Mouse (Mus musculus): Measurements from ENCODE around the gene Bicd1. TPM values are rescaled to one million over a fixed set of nuclear protein-coding genes. Genes with fewer than 3 reads are reported as not detected.

Bicd1 gene
- polyA plus RNA-seq, 1 experiment from 2014 or later = 0.44 TPM

DNA sequence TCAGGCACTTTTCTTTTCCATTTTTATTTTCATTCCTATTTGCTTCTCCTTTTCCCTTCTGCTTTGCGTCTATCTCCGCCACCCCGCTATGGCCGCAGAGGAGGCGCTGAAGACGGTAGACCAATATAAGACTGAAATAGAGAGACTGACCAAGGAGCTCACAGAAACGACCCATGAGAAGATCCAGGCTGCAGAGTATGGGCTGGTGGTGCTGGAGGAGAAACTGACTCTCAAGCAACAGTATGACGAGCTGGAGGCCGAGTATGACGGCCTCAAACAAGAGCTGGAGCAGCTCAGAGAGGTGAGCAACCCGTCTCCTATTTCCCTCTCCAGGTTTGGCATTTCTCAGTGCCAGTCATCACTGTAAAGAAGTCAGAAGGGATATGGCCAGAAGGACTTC lies 655 bp downstream of the Bicd1 start:
- H3K36me3 ChIP-seq (ENCODE audit: control insufficient read depth, insufficient read depth) = no peaks in the 10 kb centered on the region
- peak overlapping the region; percentile 67 for H3K4me3 ChIP-seq (ENCODE audit: low read depth, low read length)
- 0 out of 2 replicates have a peak, but pooled peaks have one; percentile 14 for ATAC-seq (ENCODE audit: low read depth)
- no peaks in the 10 kb centered on the region; the same call in 1 of the 2 replicates for H3K4me1 ChIP-seq (ENCODE audit: control insufficient read depth, low read depth, low read length)
- H3K4me2 ChIP-seq (ENCODE audit: low read depth, low read length) = peak overlapping the region; percentile 85
- no peaks in the 10 kb centered on the region for H3K9me3 ChIP-seq (replicated peaks; ENCODE audit: control insufficient read depth, low read length)
- no peak overlapping the region for H3K27ac ChIP-seq (ENCODE audit: low read length)
- H3K9ac ChIP-seq (ENCODE audit: low read depth, low read length) = peak overlapping the region; percentile 43
- 2% methylated on average over 11 of the region's 11 CpGs for WGBS (ENCODE audit: insufficient replicate concordance)
- H3K27me3 ChIP-seq (ENCODE audit: control insufficient read depth, insufficient read depth, low read depth, low read length) = no peaks in the 10 kb centered on the region

DNA sequence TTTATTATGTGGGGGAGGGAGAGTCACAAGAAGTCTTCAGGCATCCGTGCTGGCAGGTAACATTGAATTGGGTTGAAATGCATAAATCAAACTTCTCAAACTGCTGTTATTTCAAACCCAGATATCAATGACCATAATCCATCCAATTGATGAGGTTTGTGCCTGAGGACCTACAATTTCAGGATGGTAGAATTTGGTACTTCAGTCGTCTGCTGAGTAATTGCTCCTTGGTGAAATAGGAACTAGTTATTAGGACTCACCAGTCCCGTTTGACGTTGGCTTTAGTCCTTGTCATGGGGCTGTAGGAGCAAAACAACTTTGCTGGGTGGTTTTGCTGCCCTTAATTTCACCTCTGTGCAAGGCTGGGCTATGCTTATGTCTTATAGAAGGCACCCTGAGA lies 1.2 kb downstream of the Bicd1 start:
- H3K9me3 ChIP-seq (replicated peaks; ENCODE audit: control insufficient read depth, low read length) = no peaks in the 10 kb centered on the region
- no peaks in the 10 kb centered on the region; the same call in 1 of the 2 replicates for H3K4me1 ChIP-seq (ENCODE audit: control insufficient read depth, low read depth, low read length)
- H3K27ac ChIP-seq (ENCODE audit: low read length) = no peak overlapping the region
- no peak overlapping the region for H3K4me3 ChIP-seq (ENCODE audit: low read depth, low read length)
- 14% methylated on average over 4 of the region's 4 CpGs for WGBS (ENCODE audit: insufficient replicate concordance)
- no peaks in the 10 kb centered on the region for H3K27me3 ChIP-seq (ENCODE audit: control insufficient read depth, insufficient read depth, low read depth, low read length)
- no peak for ATAC-seq (ENCODE audit: low read depth)
- no peaks in the 10 kb centered on the region for H3K36me3 ChIP-seq (ENCODE audit: control insufficient read depth, insufficient read depth)
- no peak overlapping the region for H3K9ac ChIP-seq (ENCODE audit: low read depth, low read length)
- peak overlapping the region; percentile 85 for H3K4me2 ChIP-seq (ENCODE audit: low read depth, low read length)

DNA sequence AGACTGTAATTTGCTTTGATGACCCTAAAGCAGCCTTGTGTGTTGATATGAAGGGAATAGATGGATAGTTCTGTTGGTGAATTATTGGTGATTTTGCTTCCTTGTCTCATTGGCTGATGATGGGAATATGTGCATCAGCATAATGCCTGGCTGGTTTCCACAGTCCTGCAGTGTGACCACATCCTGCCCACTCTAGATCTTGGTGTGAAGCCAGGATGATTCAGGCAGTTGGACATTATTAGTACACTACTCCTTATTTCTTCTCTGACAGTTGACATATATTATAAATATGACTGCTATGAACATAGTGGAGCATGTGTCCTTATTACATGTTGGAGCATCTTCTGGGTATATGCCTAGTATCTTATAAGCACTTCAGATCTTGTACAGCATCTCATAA lies 4.6 kb downstream of the Bicd1 start:
- Histone ChIP-seq H3K9me3 (replicated peaks; ENCODE audit: control insufficient read depth, low read length) (no peaks in the 10 kb centered on the region), H3K4me2 (ENCODE audit: low read depth, low read length) (no peak overlapping the region), H3K4me1 (ENCODE audit: control insufficient read depth, low read depth, low read length) (no peaks in the 10 kb centered on the region; the same call in 1 of the 2 replicates), H3K27ac (ENCODE audit: low read length) (no peak overlapping the region), H3K36me3 (ENCODE audit: control insufficient read depth, insufficient read depth) (no peaks in the 10 kb centered on the region), H3K4me3 (ENCODE audit: low read depth, low read length) (no peak overlapping the region), H3K9ac (ENCODE audit: low read depth, low read length) (no peak overlapping the region), H3K27me3 (ENCODE audit: control insufficient read depth, insufficient read depth, low read depth, low read length) (no peaks in the 10 kb centered on the region)
- ATAC-seq (ENCODE audit: low read depth) = no peak

DNA sequence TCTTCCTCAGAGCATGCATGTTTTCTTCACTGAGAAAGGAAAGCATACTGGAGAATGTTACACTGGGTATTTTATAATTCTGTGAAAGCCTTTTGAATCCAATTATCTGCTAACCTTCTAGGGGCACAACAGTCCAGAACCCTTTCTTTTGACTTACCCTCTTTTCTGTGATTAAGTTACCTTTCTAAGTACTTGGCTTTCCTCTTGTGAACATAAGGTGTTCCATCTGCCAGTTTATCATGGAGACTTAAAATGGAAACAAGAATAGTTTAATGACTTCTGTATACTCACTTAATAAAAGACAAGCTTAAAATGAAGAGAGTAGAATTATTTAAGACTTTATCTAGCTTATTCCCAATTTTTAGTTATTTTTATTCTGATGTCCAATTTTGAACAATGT lies 16.1 kb downstream of the Bicd1 start:
- Histone ChIP-seq H3K27me3 (ENCODE audit: control insufficient read depth, insufficient read depth, low read depth, low read length) (no peaks in the 10 kb centered on the region), H3K27ac (ENCODE audit: low read length) (no peak overlapping the region), H3K4me2 (ENCODE audit: low read depth, low read length) (no peak overlapping the region), H3K4me3 (ENCODE audit: low read depth, low read length) (no peak overlapping the region), H3K36me3 (ENCODE audit: control insufficient read depth, insufficient read depth) (no peaks in the 10 kb centered on the region), H3K9me3 (replicated peaks; ENCODE audit: control insufficient read depth, low read length) (no peaks in the 10 kb centered on the region), H3K4me1 (ENCODE audit: control insufficient read depth, low read depth, low read length) (no peaks in the 10 kb centered on the region), H3K9ac (ENCODE audit: low read depth, low read length) (no peak overlapping the region)
- no peak for ATAC-seq (ENCODE audit: low read depth)

DNA sequence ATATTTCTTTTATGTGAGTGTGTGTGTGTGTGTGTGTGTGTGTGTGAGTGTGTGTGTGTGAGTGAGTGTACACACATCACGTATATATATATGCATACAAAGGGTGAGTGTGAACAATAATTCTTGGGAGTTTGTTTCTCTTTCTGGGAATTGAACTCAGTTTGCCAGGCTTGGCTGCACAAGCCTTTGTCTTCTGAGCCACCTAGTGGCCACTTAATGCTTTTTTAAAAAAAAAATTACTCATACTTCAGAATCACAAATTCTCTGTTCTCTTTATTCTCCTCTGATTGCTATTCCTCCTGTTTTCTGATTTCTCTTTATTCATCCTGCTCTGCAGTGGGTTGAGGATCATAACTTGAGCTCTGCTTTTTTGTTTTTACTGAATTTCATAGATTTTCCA lies 30.5 kb downstream of the Bicd1 start:
- H3K27ac ChIP-seq (ENCODE audit: low read length) = no peak overlapping the region
- no peaks in the 10 kb centered on the region for H3K9me3 ChIP-seq (replicated peaks; ENCODE audit: control insufficient read depth, low read length)
- H3K4me3 ChIP-seq (ENCODE audit: low read depth, low read length) = no peak overlapping the region
- WGBS (ENCODE audit: insufficient replicate concordance) = 31% methylated on average over 1 of the region's 1 CpGs
- H3K27me3 ChIP-seq (ENCODE audit: control insufficient read depth, insufficient read depth, low read depth, low read length) = no peaks in the 10 kb centered on the region
- no peak overlapping the region for H3K4me2 ChIP-seq (ENCODE audit: low read depth, low read length)
- H3K36me3 ChIP-seq (ENCODE audit: control insufficient read depth, insufficient read depth) = no peaks in the 10 kb centered on the region
- no peak for ATAC-seq (ENCODE audit: low read depth)
- H3K4me1 ChIP-seq (ENCODE audit: control insufficient read depth, low read depth, low read length) = no peaks in the 10 kb centered on the region
- no peak overlapping the region for H3K9ac ChIP-seq (ENCODE audit: low read depth, low read length)

DNA sequence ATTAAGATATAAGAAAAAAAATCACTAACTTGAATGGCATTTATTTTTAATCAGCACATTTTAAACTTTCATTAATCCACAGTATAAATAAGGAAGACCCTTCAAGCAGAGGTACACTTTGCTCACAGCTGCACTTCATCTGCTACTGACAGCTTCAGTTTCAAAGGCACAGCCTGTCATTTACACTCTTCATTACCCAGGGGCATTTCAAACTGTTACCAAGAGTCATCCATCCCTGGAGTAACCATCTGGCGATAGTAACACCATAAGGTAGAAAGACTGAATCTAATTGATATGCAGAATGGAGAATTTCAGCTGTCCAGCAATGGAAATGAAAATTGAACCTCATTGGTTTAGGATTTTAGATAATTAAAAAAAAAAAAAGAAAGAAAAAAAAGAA lies 34.2 kb downstream of the Bicd1 start:
- ATAC-seq (ENCODE audit: low read depth) = no peak
- 69% methylated on average over 1 of the region's 1 CpGs for WGBS (ENCODE audit: insufficient replicate concordance)

DNA sequence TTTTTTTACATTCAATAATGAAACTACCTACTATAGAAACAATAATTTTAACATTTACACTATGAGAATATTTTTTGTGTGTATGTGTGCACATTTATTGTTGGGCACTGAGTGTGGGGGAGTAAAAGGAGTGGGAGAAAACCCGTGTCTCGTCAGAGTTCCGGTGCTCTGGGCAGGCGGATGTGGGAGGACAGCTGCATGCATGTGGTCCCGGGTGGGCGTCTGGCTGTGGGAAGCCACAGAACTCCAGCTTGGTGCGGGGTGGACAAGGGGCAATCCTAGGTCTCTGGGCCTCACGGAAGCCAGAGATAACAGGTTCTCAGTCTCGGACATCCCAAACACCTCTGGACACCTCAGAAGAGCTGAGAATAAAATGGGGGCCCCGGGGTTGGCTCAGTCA lies 37.2 kb downstream of the Bicd1 start:
- WGBS (ENCODE audit: insufficient replicate concordance) = 66% methylated on average over 10 of the region's 10 CpGs
- Histone ChIP-seq H3K4me2 (ENCODE audit: low read depth, low read length) (no peak overlapping the region), H3K9ac (ENCODE audit: low read depth, low read length) (no peak overlapping the region), H3K27ac (ENCODE audit: low read length) (no peak overlapping the region), H3K27me3 (ENCODE audit: control insufficient read depth, insufficient read depth, low read depth, low read length) (no peaks in the 10 kb centered on the region), H3K4me1 (ENCODE audit: control insufficient read depth, low read depth, low read length) (no peaks in the 10 kb centered on the region), H3K9me3 (replicated peaks; ENCODE audit: control insufficient read depth, low read length) (no peaks in the 10 kb centered on the region), H3K4me3 (ENCODE audit: low read depth, low read length) (no peak overlapping the region), H3K36me3 (ENCODE audit: control insufficient read depth, insufficient read depth) (no peaks in the 10 kb centered on the region)
- ATAC-seq (ENCODE audit: low read depth) = no peak

More for the DNA sequence above, 34.2 kb downstream of the Bicd1 start:
- H3K4me3 ChIP-seq (ENCODE audit: low read depth, low read length) = no peak overlapping the region
- H3K27me3 ChIP-seq (ENCODE audit: control insufficient read depth, insufficient read depth, low read depth, low read length) = no peaks in the 10 kb centered on the region
- H3K4me1 ChIP-seq (ENCODE audit: control insufficient read depth, low read depth, low read length) = no peaks in the 10 kb centered on the region
- H3K4me2 ChIP-seq (ENCODE audit: low read depth, low read length) = no peak overlapping the region
- H3K36me3 ChIP-seq (ENCODE audit: control insufficient read depth, insufficient read depth) = no peaks in the 10 kb centered on the region
- no peak overlapping the region for H3K9ac ChIP-seq (ENCODE audit: low read depth, low read length)
- H3K9me3 ChIP-seq (replicated peaks; ENCODE audit: control insufficient read depth, low read length) = no peaks in the 10 kb centered on the region
- H3K27ac ChIP-seq (ENCODE audit: low read length) = no peak overlapping the region

DNA sequence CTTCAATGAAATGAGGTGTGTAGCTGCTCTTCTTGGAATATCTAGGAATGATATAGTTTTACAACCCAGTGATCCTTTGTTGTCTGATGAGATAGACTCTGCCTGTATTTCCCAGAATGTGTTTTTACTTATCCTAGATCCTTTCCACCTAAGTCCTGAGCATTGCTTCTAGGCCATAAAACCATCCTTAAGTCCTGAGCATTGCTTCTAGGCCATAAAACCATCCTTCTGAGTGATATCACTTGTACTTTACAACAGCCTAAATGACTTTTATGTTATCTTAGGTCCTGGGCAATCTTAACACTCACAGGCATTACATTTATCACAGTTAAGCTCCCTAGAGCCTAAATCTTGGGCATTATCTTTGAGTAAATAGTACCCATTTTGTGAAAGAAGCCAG lies 48.6 kb downstream of the Bicd1 start:
- no peaks in the 10 kb centered on the region for H3K9me3 ChIP-seq (replicated peaks; ENCODE audit: control insufficient read depth, low read length)

DNA sequence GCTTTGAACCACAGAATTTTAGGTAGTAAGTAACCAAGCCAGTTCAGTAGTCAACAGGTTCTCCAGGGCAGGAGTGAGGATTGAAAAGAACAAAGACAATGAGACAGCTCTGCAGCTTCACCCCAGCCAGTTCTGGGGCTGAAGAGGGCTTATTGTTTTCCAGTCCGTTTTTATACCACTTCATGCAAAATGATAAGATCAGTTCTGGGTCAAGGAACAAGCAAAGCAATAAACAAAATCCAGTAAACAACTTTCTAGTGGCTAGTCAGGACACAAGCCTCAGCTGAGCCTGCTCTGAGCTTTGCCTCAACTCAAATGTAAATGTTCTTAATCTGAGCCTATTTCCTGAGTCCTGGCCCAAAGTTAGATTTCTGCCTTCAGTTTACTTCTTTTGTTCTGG lies 52.3 kb downstream of the Bicd1 start:
- no peak overlapping the region for H3K27ac ChIP-seq (ENCODE audit: low read length)
- no peak overlapping the region for H3K4me3 ChIP-seq (ENCODE audit: low read depth, low read length)
- ATAC-seq (ENCODE audit: low read depth) = no peak
- H3K9ac ChIP-seq (ENCODE audit: low read depth, low read length) = no peak overlapping the region
- H3K4me1 ChIP-seq (ENCODE audit: control insufficient read depth, low read depth, low read length) = no peaks in the 10 kb centered on the region
- 22% methylated on average over 1 of the region's 1 CpGs for WGBS (ENCODE audit: insufficient replicate concordance)
- H3K9me3 ChIP-seq (replicated peaks; ENCODE audit: control insufficient read depth, low read length) = no peaks in the 10 kb centered on the region
- H3K27me3 ChIP-seq (ENCODE audit: control insufficient read depth, insufficient read depth, low read depth, low read length) = no peaks in the 10 kb centered on the region
- no peaks in the 10 kb centered on the region for H3K36me3 ChIP-seq (ENCODE audit: control insufficient read depth, insufficient read depth)
- H3K4me2 ChIP-seq (ENCODE audit: low read depth, low read length) = no peak overlapping the region

More for the DNA sequence above, 48.6 kb downstream of the Bicd1 start:
- ATAC-seq (ENCODE audit: low read depth) = no peak
- H3K27ac ChIP-seq (ENCODE audit: low read length) = no peak overlapping the region
- H3K9ac ChIP-seq (ENCODE audit: low read depth, low read length) = no peak overlapping the region
- no peaks in the 10 kb centered on the region for H3K4me1 ChIP-seq (ENCODE audit: control insufficient read depth, low read depth, low read length)
- H3K27me3 ChIP-seq (ENCODE audit: control insufficient read depth, insufficient read depth, low read depth, low read length) = no peaks in the 10 kb centered on the region
- H3K4me3 ChIP-seq (ENCODE audit: low read depth, low read length) = no peak overlapping the region
- no peaks in the 10 kb centered on the region for H3K36me3 ChIP-seq (ENCODE audit: control insufficient read depth, insufficient read depth)
- H3K4me2 ChIP-seq (ENCODE audit: low read depth, low read length) = no peak overlapping the region

DNA sequence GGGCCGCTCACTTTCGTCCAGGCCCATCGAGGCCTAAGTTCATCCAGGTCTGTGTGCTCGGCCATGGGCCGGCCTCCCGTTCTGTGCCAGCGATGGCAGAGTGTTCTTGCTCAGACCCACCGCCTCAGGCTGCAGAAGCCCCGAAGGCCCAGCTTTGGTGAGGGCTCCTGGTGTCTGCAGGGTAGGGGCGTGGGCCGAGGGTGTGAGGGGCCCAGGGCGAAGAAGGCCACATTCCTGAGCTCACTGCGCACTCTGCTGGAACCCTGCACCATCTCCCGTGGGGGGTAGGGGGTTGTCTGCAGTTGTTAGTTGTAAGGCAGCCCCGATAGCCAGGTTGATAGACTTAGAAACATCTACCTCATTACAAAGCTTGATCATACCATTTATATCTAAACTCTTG lies 62.8 kb downstream of the Bicd1 start:
- Histone ChIP-seq H3K9ac (ENCODE audit: low read depth, low read length) (no peak overlapping the region), H3K36me3 (ENCODE audit: control insufficient read depth, insufficient read depth) (no peaks in the 10 kb centered on the region), H3K9me3 (replicated peaks; ENCODE audit: control insufficient read depth, low read length) (no peaks in the 10 kb centered on the region), H3K4me2 (ENCODE audit: low read depth, low read length) (no peak overlapping the region), H3K4me1 (ENCODE audit: control insufficient read depth, low read depth, low read length) (no peaks in the 10 kb centered on the region), H3K27ac (ENCODE audit: low read length) (no peak overlapping the region), H3K4me3 (ENCODE audit: low read depth, low read length) (no peak overlapping the region), H3K27me3 (ENCODE audit: control insufficient read depth, insufficient read depth, low read depth, low read length) (no peaks in the 10 kb centered on the region)
- ATAC-seq (ENCODE audit: low read depth) = no peak
- WGBS (ENCODE audit: insufficient replicate concordance) = 77% methylated on average over 15 of the region's 15 CpGs
